ENCODE assay signal across 19 mouse cellular contexts in the genomic region with DNA sequence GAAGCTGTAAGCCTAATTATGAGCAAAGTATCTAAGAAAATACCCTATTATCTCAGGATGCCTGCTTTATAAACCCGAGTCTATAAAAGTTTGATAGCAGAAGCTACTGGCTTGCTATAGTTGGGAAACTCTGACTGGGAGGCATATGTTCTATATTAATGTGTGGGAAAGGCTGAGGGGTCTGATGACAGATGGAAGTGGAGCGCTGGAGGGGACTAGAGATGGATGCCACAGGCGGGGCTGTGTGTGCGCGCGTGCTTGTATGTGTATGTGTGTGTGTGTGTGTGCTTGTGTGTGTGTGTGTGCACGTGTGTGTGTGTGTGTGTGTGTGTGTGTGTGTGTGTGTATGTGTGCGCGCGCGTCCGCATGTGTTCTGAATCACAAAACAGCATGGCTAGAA.
DNase-seq lines count a peak whose midpoint lies in the region; ATAC-seq and TF ChIP-seq lines count a peak whose summit lies in the region.
"Had no signal": no experiment of that assay in that cellular context is flagged by ENCODE, and none has a peak within 500 bp of the region (broad histone marks: within the 10 kb centered on the region; RNA-seq: fewer than 3 reads in every experiment).

No protein-coding gene starts in this region.

- TF ChIP-seq POLR2A in brain, embryonic 14.5 days (IDR thresholded peaks at IDR 0.05; ENCODE audit: borderline replicate concordance, extremely low read depth, insufficient read depth, insufficient read length, poor library complexity, severe bottlenecking) = no peak

- peak; percentile 40 for DNase-seq in embryo, embryonic 10.5 days (ENCODE audit: low spot score)
- DNase-seq in embryo, embryonic 10 days (ENCODE audit: low spot score) = no peak
- DNase-seq in heart, postnatal 25 days (ENCODE audit: low spot score) = no peak
- DNase-seq in brain, embryonic 14.5 days (ENCODE audit: low read depth) = peak; percentile 67
- DNase-seq in hindbrain, embryonic 14.5 days (ENCODE audit: low spot score) = peak; percentile 33
- no peak for DNase-seq in adipocyte (ENCODE audit: low spot score)
- no peak for DNase-seq in adrenal gland, adult 18-20 months (ENCODE audit: low spot score in 2 of 2)
- DNase-seq: cerebellum, adult 8-10 months; kidney, postnatal 14 days; layer of hippocampus, adult 9-11 months; liver, embryonic 13.5 days; lung, postnatal 14 days had no signal

- peak; percentile 83 for ATAC-seq in heart, embryonic 16.5 days (replicated peaks; ENCODE audit: extremely low read depth, insufficient read depth, low FRiP score)
- ATAC-seq in hindbrain, embryonic 14.5 days (ENCODE audit: low FRiP score) = peak; percentile 58; the same call in 1 of the 2 replicates
- ATAC-seq: activated CD4-positive, CD25-positive, alpha-beta regulatory T cell, adult 4 months; intestine, postnatal 0 days had no signal

- intact Hi-C loops in heart, postnatal 25 days (cut with DNase I) = no loop called here

- no peak overlapping the region for H3K9ac ChIP-seq in heart, embryonic 16.5 days (ENCODE audit: low read length)
- H3K9ac ChIP-seq in hindbrain, embryonic 14.5 days = no peak overlapping the region
- H3K9ac ChIP-seq: embryonic facial prominence, embryonic 15.5 days; liver, embryonic 13.5 days; midbrain, embryonic 12.5 days; neural tube, embryonic 13.5 days had no signal

- no peak overlapping the region for H3K4me3 ChIP-seq in heart, embryonic 16.5 days (ENCODE audit: low read length)
- no peak overlapping the region for H3K4me3 ChIP-seq in hindbrain, embryonic 14.5 days (replicated peaks; ENCODE audit: low read length)
- H3K4me3 ChIP-seq: embryonic facial prominence, embryonic 15.5 days; liver, embryonic 13.5 days; midbrain, embryonic 12.5 days; neural tube, embryonic 13.5 days had no signal

- TF ChIP-seq CTCF in brain, embryonic 14.5 days (IDR thresholded peaks at IDR 0.05; ENCODE audit: borderline replicate concordance, extremely low read depth, insufficient read depth, insufficient read length) = no peak

- no peaks in the 10 kb centered on the region for H3K27me3 ChIP-seq in heart, embryonic 16.5 days (ENCODE audit: control insufficient read depth, insufficient read depth, low read length)
- H3K27me3 ChIP-seq in hindbrain, embryonic 14.5 days (ENCODE audit: control insufficient read depth, insufficient read depth, low read length) = no peaks in the 10 kb centered on the region
- H3K27me3 ChIP-seq: CH12.LX; embryonic facial prominence, embryonic 15.5 days; liver, embryonic 13.5 days; midbrain, embryonic 12.5 days; neural tube, embryonic 13.5 days had no signal

- H3K4me2 ChIP-seq in heart, embryonic 16.5 days (ENCODE audit: low read depth, low read length) = no peak overlapping the region; the same call in 1 of the 2 replicates
- H3K4me2 ChIP-seq in hindbrain, embryonic 14.5 days (replicated peaks) = no peak overlapping the region
- H3K4me2 ChIP-seq: embryonic facial prominence, embryonic 15.5 days; liver, embryonic 13.5 days; midbrain, embryonic 12.5 days; neural tube, embryonic 13.5 days had no signal

- peak overlapping the region; percentile 29; the same call in 1 of the 2 replicates for H3K27ac ChIP-seq in heart, embryonic 16.5 days (ENCODE audit: low read length)
- peak overlapping the region; percentile 36; the same call in 1 of the 2 replicates for H3K27ac ChIP-seq in hindbrain, embryonic 14.5 days
- H3K27ac ChIP-seq: embryonic facial prominence, embryonic 15.5 days; liver, embryonic 13.5 days; midbrain, embryonic 12.5 days; neural tube, embryonic 13.5 days had no signal

- H3K36me3 ChIP-seq in heart, embryonic 16.5 days (ENCODE audit: control insufficient read depth, insufficient read depth) = no peaks in the 10 kb centered on the region
- H3K36me3 ChIP-seq in hindbrain, embryonic 14.5 days (replicated peaks; ENCODE audit: control insufficient read depth, insufficient read depth) = no peaks in the 10 kb centered on the region
- H3K36me3 ChIP-seq: embryonic facial prominence, embryonic 15.5 days; liver, embryonic 13.5 days; midbrain, embryonic 12.5 days; neural tube, embryonic 13.5 days had no signal

- H3K9me3 ChIP-seq in heart, embryonic 16.5 days (replicated peaks; ENCODE audit: control insufficient read depth, low read length) = no peaks in the 10 kb centered on the region
- no peaks in the 10 kb centered on the region for H3K9me3 ChIP-seq in hindbrain, embryonic 14.5 days (ENCODE audit: control insufficient read depth, low read length)
- H3K9me3 ChIP-seq: embryonic facial prominence, embryonic 15.5 days; liver, embryonic 13.5 days; midbrain, embryonic 12.5 days; neural tube, embryonic 13.5 days had no signal

- WGBS in heart, embryonic 16.5 days = 59% methylated on average over 12 of the region's 12 CpGs
- WGBS in hindbrain, embryonic 14.5 days = 70% methylated on average over 12 of the region's 12 CpGs

- H3K4me1 ChIP-seq in heart, embryonic 16.5 days (ENCODE audit: control insufficient read depth, insufficient read depth, low read length) = peaks cover 25% of the 10 kb centered on the region
- H3K4me1 ChIP-seq in hindbrain, embryonic 14.5 days (replicated peaks; ENCODE audit: control insufficient read depth, insufficient read depth, low read length) = 0 out of 2 replicates have a peak, but pooled peaks cover 3% of the 10 kb centered on the region

Comparison
In these comparisons a context has a peak if more than half of its experiments do, and no peak if none do; other contexts are left out.
1. DNase-seq: peak in embryo, embryonic 10.5 days (single experiment), brain, embryonic 14.5 days (single experiment) and hindbrain, embryonic 14.5 days (single experiment); none in embryo, embryonic 10 days (single experiment), heart, postnatal 25 days (single experiment), adipocyte (single experiment) and adrenal gland, adult 18-20 months (0 of 2).